Mouse (Mus musculus) stomach, postnatal 0 days (tissue): ENCODE results near the gene Zfand3.

ENCODE experiments used
- CTCF ChIP-seq: IDR thresholded peaks from 2 replicates; pipeline ENCODE4 v1.5.1; 2016; ENCODE audit warnings: antibody characterized with exemption, low read depth, mild to moderate bottlenecking, moderate library complexity
- EP300 ChIP-seq: optimal IDR thresholded peaks from 2 replicates; pipeline ENCODE3; 2016; ENCODE audit warnings: antibody characterized with exemption

DNA sequence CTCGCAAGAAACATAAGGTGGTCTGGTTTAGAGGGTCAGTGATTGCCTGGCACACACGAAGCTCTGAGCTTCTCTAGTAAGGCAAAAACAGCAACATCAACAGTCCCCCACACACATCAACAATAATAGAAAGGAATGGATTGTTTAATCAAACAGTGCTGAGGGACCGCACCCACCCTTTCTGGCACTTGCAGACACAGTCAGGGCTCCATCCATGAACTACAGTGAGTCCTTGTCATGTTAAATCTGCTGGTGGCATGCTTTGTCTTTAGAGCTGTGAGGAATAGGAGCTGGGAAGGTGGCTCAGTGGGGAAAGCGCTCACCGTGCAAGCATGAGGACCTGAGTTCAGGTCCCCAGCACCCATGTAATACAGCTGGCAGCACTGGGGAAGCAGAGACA lies 8.5 kb upstream of the Zfand3 start:
- no peak for TF ChIP-seq CTCF
- no peak for TF ChIP-seq EP300
